Mouse (Mus musculus) midbrain, embryonic 16.5 days (tissue): ENCODE measurements at regions not wholly inside any gene's neighbourhood (a gene's known extent, or its start where the extent isn't known, plus 50 kb on each side); places are given as distances from the start of the nearest gene placed in this dataset.

Source experiments
- ATAC-seq: fragments of 200-750 bp; cut with Nextera tagmentation; 2 replicates; pipeline ENCODE4 v1.8.0; 2017; ENCODE audit warnings: moderate TSS enrichment
- H3K27ac ChIP-seq: fragments of 300-500 bp; sonication (generic); 2 replicates; pipeline ENCODE4 v1.5.1; 2014; ENCODE audit warnings: mild to moderate bottlenecking, low read length, mixed read lengths
- H3K27me3 ChIP-seq: fragments of 300-500 bp; sonication (generic); 2 replicates; pipeline ENCODE4 v1.6.1; 2014; ENCODE audit warnings: low read depth, low read length, mixed read lengths; ENCODE audit not compliant: control insufficient read depth, insufficient read depth
- H3K36me3 ChIP-seq: fragments of 300-500 bp; sonication (generic); 2 replicates; pipeline ENCODE4 v1.6.1; 2014; ENCODE audit warnings: mild to moderate bottlenecking, low read length, moderate library complexity, mixed read lengths; ENCODE audit not compliant: control insufficient read depth, insufficient read depth
- H3K4me1 ChIP-seq: fragments of 300-500 bp; sonication (generic); 2 replicates; pipeline ENCODE4 v1.6.1; 2014; ENCODE audit warnings: mild to moderate bottlenecking, low read length, mixed read lengths; ENCODE audit not compliant: control insufficient read depth, insufficient read depth
- H3K4me2 ChIP-seq: fragments of 300-500 bp; sonication (generic); 2 replicates; pipeline ENCODE4 v1.6.1; 2014; ENCODE audit warnings: mild to moderate bottlenecking, low read length, mixed read lengths
- H3K4me3 ChIP-seq: fragments of 300-500 bp; sonication (generic); 2 replicates; pipeline ENCODE4 v1.5.1; 2014; ENCODE audit warnings: low read depth, mild to moderate bottlenecking, low read length, moderate library complexity, mixed read lengths
- H3K9ac ChIP-seq: fragments of 300-500 bp; sonication (generic); 2 replicates; pipeline ENCODE4 v1.6.1; 2014; ENCODE audit warnings: low read depth, low read length, mixed read lengths
- H3K9me3 ChIP-seq: fragments of 300-500 bp; sonication (generic); replicated peaks from 2 replicates; pipeline ENCODE4 v1.6.1; 2014; ENCODE audit warnings: mild to moderate bottlenecking, low read length, mixed read lengths; ENCODE audit not compliant: control insufficient read depth, poor library complexity, severe bottlenecking
- WGBS: fragments of 180-500 bp; shearing (Covaris S2); extraction: QIAGEN DNeasy Blood & Tissue Kit; methylation state at CpG from one replicate; pipeline ENCODE4 v1.1.7; 2014; 5-methylcytosine and 5-hydroxymethylcytosine counted together

DNA sequence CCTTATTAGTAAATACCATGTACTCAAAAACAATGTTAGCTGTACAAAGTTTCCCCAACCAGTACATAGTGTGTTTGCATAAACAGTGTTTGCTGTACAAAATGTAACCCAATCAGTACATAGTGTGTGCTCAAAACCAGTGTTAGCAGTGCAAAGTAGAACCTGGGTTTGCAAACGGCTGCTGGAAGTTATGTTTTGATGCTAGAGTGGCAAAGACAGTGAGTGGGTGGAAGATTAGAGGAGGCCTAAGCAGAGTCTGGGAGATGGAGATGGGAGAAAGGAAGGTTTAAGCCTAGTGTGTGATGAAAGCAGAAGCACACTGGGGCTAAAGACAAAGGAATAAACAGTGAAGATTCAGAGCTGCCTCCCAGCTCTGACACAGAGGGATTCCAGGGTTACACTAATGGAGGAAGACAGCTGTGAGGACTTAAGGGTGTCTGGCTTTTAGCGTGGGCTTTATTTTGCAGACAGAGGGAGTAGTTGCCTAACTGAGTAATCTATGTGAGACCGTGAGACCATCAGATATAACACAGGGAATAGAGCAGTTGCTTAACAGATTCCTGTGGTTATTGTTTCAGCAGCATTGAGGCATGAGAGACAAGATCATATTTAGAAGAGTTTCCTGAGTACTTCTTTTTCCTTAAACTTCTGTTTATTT, 396.0 kb downstream of the Rprm start:
- H3K4me3 ChIP-seq = no peak overlapping the region
- no peaks in the 10 kb centered on the region for H3K36me3 ChIP-seq
- H3K27ac ChIP-seq = no peak overlapping the region
- no peak overlapping the region for H3K9ac ChIP-seq
- H3K9me3 ChIP-seq = no peaks in the 10 kb centered on the region
- no peaks in the 10 kb centered on the region for H3K4me1 ChIP-seq
- 20% methylated on average over 3 of the region's 3 CpGs for WGBS
- H3K4me2 ChIP-seq = no peak overlapping the region
- H3K27me3 ChIP-seq = no peaks in the 10 kb centered on the region
- no peak for ATAC-seq

DNA sequence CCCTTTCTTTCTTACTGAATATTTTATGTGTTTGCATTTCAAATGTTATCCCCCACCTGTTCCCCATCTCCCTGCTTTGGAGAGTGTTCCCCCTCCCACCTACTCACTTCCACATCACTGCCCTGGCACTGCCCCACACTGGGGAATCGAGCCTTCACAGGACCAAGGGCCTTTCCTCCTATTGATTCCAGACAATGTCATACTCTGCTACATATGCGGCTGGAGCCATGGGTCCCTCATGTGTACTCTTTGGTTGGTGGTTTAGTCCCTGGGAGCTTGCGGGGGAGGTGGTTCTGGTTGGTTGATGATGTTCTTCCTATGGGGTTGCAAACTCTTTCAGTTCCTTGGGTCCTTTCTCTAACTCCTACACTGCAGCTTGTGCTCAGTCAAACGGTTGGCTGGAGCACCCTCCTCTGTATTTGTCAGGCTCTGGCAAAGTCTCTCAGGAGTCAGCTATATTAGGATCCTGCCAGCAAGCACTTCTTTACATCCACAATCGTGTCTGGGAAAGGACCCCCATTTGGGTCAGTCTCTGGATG, 393.7 kb downstream of the Rprm start:
- Histone ChIP-seq H3K27me3 (no peaks in the 10 kb centered on the region), H3K4me2 (no peak overlapping the region), H3K9me3 (no peaks in the 10 kb centered on the region), H3K9ac (no peak overlapping the region), H3K36me3 (no peaks in the 10 kb centered on the region), H3K27ac (no peak overlapping the region), H3K4me3 (no peak overlapping the region), H3K4me1 (no peaks in the 10 kb centered on the region)
- ATAC-seq = no peak
- WGBS = 58% methylated on average over 5 of the region's 5 CpGs

DNA sequence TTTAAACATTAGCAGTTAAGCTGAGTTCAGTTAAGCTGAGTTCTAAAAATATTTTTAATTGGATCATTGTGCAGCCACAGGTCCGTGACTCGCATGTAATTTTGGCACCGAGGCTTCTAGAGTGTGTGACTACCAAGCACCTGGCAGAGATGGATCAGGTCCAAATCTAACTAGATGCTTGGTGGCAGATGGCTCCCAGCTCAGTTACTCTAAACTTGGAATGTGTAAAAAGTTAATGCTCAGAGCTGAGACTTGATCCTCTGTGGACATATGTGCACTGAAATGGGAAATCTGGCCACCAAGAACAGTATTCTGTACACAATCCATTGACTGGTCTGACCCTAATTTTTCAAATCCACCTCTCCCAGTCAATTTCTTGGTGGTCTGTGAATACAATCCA, 374.1 kb downstream of the Rprm start:
- no peak for ATAC-seq
- no peaks in the 10 kb centered on the region for H3K27me3 ChIP-seq
- no peaks in the 10 kb centered on the region for H3K36me3 ChIP-seq
- WGBS = 69% methylated on average over 3 of the region's 3 CpGs
- H3K4me1 ChIP-seq = no peaks in the 10 kb centered on the region
- H3K4me3 ChIP-seq = no peak overlapping the region
- H3K27ac ChIP-seq = no peak overlapping the region
- H3K4me2 ChIP-seq = no peak overlapping the region
- no peak overlapping the region for H3K9ac ChIP-seq
- H3K9me3 ChIP-seq = no peaks in the 10 kb centered on the region

DNA sequence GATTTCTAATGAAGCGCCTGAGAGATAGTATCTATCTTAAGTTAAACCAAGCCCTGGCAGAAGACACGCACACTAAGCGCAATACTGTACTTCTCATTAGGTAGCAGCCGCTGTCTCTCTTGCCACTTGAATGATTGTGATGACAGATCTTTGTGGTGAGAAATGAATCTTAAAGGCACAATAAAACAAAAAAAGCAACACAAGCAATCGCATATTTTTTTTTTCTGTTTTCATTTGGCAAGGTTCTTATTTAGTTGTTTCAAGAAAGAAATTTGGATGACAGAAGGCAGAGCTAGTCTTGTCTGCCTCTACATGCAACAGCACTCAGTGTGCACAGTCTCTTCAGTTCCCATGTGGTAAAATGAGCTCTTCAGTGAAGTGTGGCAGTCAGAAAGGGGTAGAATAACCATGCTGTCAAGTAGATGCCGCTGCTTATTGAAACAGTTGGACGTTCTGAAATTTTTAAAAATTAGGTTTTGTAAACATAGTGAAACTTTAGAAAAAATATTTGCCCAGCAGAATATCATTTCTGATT, 372.2 kb downstream of the Rprm start:
- Histone ChIP-seq H3K4me1 (no peaks in the 10 kb centered on the region), H3K27ac (no peak overlapping the region), H3K9ac (no peak overlapping the region), H3K9me3 (no peaks in the 10 kb centered on the region), H3K4me2 (no peak overlapping the region), H3K36me3 (no peaks in the 10 kb centered on the region), H3K4me3 (no peak overlapping the region), H3K27me3 (no peaks in the 10 kb centered on the region)
- 85% methylated on average over 7 of the region's 7 CpGs for WGBS
- no peak for ATAC-seq

DNA sequence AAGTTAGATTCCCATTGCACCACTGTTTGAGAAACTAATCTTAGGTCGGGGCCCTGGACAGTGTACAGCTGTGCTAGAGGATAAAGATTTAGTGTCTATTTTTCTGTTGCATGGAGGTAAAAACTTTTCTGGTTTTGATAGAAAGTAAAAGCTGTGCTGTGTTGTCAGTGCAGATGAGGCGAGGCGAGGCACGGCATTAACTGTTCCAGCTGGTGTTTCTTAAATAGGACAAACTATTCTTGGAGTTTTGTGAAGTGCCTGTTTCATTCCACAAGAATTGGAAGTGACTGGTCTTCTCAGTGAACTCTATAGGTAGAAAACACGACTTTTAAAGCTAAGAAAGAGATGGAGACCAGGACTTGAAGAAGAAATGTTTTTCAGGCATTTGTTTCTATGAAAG, 370.3 kb downstream of the Rprm start:
- no peak for ATAC-seq
- 67% methylated on average over 5 of the region's 5 CpGs for WGBS

DNA sequence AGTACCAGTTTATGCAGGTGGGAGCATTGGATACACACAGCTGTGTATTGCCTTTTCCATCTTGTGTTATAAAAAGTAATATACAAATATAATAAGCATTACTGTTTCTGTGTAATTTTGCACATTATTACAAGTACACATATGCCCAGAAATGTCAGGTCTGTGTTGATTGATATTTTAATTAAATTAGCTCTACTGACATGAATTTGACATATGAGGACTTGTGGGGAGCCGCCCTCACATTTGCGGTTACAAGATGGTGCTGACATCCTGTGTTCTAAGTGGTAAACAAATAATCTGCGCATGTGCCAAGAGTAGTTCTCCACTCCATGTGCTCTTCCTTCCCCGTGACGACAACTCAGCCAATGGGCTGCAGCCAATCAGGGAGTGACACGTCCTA, 362.1 kb downstream of the Rprm start:
- H3K9ac ChIP-seq = no peak overlapping the region
- H3K27me3 ChIP-seq = no peaks in the 10 kb centered on the region
- H3K4me3 ChIP-seq = no peak overlapping the region
- H3K36me3 ChIP-seq = no peaks in the 10 kb centered on the region
- no peak overlapping the region for H3K27ac ChIP-seq
- H3K9me3 ChIP-seq = no peaks in the 10 kb centered on the region
- WGBS = 95% methylated on average over 6 of the region's 6 CpGs
- H3K4me1 ChIP-seq = no peaks in the 10 kb centered on the region
- no peak overlapping the region for H3K4me2 ChIP-seq
- no peak for ATAC-seq

More for the DNA sequence above, 370.3 kb downstream of the Rprm start:
- Histone ChIP-seq H3K4me3 (no peak overlapping the region), H3K4me1 (no peaks in the 10 kb centered on the region), H3K27me3 (no peaks in the 10 kb centered on the region), H3K9ac (no peak overlapping the region), H3K9me3 (no peaks in the 10 kb centered on the region), H3K36me3 (no peaks in the 10 kb centered on the region), H3K27ac (no peak overlapping the region), H3K4me2 (no peak overlapping the region)

DNA sequence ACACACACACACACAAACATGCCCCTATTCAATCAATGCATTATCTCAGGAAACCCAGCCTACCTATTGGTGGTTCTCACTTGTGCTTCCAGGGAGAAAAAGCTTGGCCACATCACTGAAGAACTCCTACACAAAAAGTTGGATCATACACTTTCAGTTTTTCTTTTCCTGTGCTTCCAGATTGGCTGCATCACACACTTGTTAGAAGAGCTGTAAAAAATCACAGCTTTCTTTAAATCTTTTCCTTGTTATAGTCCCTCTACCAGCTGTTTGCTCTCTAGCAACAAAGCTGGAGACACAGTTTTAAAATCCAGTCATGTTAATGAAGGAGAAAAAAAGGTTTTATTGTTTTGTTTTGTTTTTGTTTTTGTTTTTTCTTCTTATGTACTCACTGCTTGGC, 356.7 kb downstream of the Rprm start:
- Histone ChIP-seq H3K27ac (no peak overlapping the region), H3K27me3 (no peaks in the 10 kb centered on the region), H3K4me1 (no peaks in the 10 kb centered on the region), H3K4me2 (no peak overlapping the region), H3K9me3 (no peaks in the 10 kb centered on the region), H3K4me3 (no peak overlapping the region), H3K9ac (no peak overlapping the region), H3K36me3 (no peaks in the 10 kb centered on the region)
- ATAC-seq = no peak

DNA sequence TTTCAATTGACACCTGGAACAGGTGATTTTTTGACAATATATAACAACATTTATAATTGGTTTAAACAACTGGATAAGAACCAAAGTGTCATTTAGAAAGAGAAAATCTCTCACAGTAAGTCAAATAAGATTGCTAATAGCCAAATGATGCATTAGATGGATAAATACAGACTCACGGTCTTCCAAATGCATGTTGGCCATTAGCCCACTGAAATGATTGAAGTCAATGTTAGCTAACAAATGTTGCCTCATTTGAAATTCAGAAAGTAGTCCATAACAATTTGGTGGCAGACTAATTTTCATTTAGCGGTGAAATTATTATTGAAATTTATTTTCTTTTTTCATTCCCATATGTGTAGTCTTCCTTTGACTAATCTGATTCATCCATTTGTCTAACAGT, 354.9 kb downstream of the Rprm start:
- Histone ChIP-seq H3K4me2 (no peak overlapping the region), H3K9ac (no peak overlapping the region), H3K4me1 (no peaks in the 10 kb centered on the region), H3K36me3 (no peaks in the 10 kb centered on the region), H3K9me3 (no peaks in the 10 kb centered on the region), H3K4me3 (no peak overlapping the region), H3K27me3 (no peaks in the 10 kb centered on the region), H3K27ac (no peak overlapping the region)
- 90% methylated on average over 2 of the region's 2 CpGs for WGBS
- no peak for ATAC-seq

DNA sequence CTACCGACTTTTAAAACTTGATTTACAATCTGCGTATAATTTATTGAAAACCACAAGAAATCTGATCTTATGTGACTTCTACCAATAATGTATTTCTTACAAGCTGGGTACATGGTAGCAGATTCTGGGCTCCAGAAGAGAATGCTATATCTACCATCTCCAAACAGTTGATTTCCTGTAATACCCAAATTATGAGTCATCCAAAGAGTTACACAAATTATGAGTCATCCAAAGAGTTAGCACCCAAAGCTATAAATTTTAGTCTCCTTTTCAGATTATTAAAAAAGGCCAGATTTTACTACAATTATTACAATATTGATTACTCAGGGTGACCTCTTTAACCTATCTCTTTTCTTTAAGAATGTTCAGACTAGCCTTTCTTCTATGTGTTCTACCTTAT, 321.9 kb downstream of the Rprm start:
- Histone ChIP-seq H3K36me3 (no peaks in the 10 kb centered on the region), H3K4me1 (no peaks in the 10 kb centered on the region), H3K4me2 (no peak overlapping the region), H3K4me3 (no peak overlapping the region), H3K9ac (no peak overlapping the region), H3K9me3 (no peaks in the 10 kb centered on the region), H3K27ac (no peak overlapping the region), H3K27me3 (no peaks in the 10 kb centered on the region)
- no peak for ATAC-seq
- 95% methylated on average over 2 of the region's 2 CpGs for WGBS
